Mouse (Mus musculus): ENCODE measurements around the gene H6pd.
"Not testable (repeated sequence)": the region's sequence is repeated elsewhere in the genome, so short reads cannot be mapped to it uniquely, and the experiment has no call there.

Gene H6pd

GRCm38 (mm10) chr4:150008853-150009586 lies at the start of gene H6pd:
Gene H6pd (minus strand): TSS chr4:150009023.
- DNase-seq (ENCODE audit: low spot score) = no peak

- no peak for DNase-seq (ENCODE audit: low spot score)
Observed at GRCm38 (mm10) chr4:150057722-150058121, 48.9 kb upstream of the H6pd start.

DNA sequence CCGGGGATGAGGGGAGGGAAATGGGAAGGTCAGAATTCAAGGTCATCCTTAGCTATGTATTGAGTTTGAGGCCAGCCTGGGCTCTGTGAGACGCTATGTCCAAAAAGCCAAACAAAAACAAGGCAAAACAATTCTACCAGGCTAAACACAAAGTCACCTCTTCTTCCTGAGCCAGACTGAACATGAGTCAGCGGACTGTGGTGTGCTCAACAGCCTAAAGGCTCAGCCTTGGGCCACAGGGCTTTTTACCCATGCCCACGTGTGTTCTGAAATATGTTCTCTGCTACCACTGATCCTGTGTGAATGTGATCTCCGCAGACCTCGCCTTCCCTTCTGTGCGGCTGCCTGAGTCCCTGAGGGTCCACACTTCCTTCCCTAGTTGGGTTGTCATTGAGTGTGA lies 47.3 kb upstream of the H6pd start:
- no peak for DNase-seq (ENCODE audit: low spot score)

GRCm38 (mm10) chr4:150052380-150052779 lies 43.6 kb upstream of the H6pd start:
- DNase-seq (ENCODE audit: low spot score) = no peak

- DNase-seq (ENCODE audit: low spot score) = no peak
Observed at GRCm38 (mm10) chr4:150051514-150051913, 42.7 kb upstream of the H6pd start.

GRCm38 (mm10) chr4:150049564-150050226 lies 40.9 kb upstream of the H6pd start:
- DNase-seq (ENCODE audit: low spot score) = no peak

- DNase-seq (ENCODE audit: low spot score) = no peak
Observed at GRCm38 (mm10) chr4:150049157-150049513, 40.3 kb upstream of the H6pd start.

DNA sequence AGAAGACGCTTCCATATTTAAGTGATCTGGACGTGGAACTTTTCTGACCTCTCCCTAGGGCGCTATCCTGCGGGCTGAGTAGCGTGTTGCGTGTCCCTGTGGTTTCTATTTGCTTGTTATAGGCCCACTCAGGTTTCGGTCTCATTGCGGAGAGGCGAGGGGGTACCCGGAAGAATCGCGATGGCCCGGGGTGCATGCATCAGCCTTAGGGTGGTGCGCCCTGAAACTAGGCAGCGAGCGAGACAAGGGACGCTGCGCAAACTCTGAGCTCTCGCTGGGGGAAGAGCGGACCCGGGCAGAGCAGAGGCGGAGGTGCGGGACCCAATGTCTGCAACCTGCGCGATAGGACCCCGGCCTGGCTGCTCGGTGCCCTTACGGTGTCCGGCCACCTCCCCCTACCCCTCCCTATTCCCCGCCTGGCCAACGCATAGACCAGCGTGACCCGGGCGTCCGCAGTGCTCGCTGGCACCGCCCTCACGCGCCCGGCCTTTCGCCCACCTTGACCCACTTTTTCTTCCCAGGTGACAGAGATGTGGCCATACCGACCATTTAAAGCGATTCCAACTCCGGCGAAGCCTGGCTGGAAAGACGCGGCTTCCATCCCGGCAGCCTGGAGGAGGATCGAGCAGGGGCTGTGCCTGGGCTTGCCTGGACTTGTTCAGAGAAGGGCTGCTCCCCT lies 39.8 kb upstream of the H6pd start:
- DNase-seq (ENCODE audit: low spot score) = no peak

DNA sequence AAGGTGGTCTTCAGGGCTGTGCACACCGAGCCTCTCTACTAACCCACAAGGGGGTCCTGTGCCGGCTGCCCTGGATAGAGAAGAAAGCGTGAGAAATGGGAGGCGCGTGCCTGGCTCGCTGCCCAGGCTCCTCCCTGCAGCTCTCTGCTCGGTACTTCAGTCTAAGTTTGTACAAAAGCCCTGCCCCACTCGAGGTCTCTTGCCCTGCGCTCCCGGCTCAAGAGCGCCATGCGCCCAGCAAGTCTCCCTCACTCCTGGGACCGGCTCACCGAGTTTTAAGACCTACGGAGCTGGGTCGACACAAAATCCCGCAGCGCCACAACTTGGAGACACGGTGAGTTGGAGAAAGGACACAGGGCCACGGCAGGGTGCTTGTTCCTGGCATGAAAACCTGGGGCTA lies 39.2 kb upstream of the H6pd start:
- DNase-seq (ENCODE audit: low spot score) = no peak

DNA sequence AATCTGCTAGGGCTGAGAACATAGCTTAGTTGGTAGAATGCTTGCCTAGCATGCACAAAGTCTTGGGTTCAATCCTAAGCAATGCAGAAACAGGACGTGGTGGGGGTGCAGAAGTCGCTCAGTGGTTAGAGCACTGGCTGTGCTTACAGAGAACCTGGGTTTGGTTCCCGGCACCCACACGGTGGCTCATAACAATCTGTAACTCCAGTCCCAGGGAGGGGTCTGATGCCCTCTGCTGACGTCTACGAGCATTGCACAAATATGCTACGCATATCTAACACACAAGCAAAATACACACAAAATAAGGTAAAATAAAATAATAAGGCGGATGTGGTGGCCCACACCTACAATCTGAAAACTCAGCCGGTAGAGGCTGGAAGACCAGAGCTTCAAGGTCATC lies 34.8 kb upstream of the H6pd start:
- no peak for DNase-seq (ENCODE audit: low spot score)

DNA sequence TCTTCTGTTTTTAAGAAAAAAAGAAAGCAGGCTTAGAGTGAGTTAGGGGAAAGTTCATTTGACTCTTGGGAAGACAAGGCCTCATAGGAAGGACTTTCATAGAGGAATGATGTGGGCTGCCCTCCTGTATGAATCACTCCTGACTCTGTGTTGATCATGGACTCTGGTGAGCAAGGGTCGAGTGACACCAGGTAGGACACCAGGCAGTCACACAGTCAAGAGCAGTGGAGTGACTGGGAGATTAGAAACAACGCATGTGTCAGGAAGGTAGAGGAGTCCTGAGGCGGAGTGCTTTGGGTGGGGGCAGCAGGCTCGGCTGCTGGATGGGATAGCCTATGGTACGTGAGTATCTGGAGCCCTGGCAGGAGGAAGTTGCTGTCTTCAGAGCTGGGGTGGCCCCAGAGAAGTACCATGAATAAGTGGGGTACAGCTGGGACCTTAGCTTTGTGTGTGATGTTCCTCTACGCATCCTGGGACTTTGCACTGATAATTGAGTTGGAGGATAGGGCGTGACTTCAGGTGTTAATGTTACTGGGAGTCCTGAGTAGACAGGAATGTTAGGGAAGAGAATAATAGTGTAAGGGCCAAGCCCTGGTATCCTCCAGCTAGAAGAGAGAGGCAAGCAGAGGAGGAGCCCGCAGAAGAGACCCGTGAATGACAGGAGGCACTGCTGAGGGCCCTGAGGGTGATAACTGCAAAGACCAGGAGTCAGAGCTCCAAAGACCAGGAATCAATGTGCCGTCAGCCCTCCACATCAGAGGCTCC lies 32.7 kb upstream of the H6pd start:
- DNase-seq (ENCODE audit: low spot score) = no peak

DNA sequence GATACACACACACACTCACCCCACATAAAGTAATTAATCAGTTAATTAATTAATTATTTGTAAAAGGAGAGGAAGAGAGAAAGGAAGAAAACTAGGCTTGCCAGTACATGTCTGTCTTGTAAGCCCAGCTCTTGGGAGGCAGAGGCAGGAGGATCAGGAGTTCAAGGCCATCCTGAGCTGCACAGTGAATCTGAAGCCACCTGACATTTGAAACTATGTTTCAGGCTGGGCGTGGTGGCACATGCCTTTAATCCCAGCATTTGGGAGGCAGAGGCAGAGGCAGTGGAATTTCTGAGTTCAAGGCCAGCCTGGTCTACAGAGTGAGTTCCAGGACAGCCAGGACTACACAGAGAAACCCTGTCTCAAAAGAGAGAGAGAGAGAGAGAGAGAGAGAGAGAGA lies 32.0 kb upstream of the H6pd start:
- not testable (repeated sequence) for DNase-seq (ENCODE audit: low spot score)

- no peak for DNase-seq (ENCODE audit: low spot score)
Observed at GRCm38 (mm10) chr4:150040003-150040581, 31.3 kb upstream of the H6pd start.

DNA sequence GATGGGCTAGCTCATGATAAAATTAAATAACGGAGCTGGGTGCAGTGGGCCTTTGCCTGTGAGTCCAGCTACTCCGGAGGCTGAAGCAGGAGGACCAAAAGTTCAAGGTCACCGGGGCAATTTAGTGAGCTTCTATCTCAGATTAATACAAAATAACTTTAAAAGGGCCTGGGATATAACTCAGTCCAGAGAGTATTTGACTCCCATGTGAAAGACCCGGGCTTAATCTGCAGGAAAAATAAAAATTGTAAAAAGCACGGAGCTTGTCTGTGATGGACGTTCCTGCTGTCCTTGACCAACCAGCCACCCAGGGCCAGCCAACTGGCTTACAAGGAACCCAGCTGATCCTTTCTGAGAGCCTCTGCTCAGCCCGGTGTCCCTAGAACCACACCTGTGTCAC lies 29.7 kb upstream of the H6pd start:
- no peak for DNase-seq (ENCODE audit: low spot score)

DNA sequence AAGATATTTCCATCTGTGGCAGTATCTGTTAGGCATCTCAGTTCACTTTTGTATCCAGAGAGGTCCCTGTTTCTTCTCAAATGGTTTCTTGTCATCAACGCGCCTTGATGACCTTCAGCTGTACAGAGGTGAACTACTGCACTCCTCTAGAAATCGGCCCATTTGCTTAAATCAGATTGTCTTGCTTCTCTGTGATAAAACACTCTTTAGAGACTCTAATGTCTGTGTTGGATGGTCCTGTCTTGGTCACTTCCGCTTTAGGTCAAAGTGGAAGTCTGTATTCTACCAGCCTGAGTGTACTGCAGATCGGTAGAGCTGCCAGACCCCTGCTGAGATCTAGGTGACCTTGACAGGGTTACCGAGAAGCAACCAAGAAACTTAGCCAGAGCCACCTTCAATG lies 27.3 kb upstream of the H6pd start:
- DNase-seq (ENCODE audit: low spot score) = no peak

DNA sequence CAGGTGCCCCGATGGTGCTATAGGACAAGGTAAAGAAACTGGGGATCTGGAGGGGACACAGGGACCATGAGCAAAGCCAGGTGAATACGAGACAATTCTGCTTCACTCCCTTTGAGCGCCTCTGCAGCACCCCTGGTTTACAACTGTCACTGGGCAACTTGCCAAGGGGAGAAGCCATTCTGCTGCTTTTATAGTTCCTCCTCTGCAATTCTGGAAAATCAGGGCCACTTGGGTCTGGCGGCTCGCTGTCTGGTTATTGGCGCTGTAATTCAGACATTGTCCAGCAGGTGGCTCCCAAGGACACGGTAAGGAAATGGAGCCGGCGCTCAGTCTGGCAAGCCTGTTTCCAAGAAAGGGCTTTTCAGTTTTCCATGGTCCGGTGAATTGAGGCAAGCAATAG lies 26.5 kb upstream of the H6pd start:
- peak; percentile 83 for DNase-seq (ENCODE audit: low spot score)

DNA sequence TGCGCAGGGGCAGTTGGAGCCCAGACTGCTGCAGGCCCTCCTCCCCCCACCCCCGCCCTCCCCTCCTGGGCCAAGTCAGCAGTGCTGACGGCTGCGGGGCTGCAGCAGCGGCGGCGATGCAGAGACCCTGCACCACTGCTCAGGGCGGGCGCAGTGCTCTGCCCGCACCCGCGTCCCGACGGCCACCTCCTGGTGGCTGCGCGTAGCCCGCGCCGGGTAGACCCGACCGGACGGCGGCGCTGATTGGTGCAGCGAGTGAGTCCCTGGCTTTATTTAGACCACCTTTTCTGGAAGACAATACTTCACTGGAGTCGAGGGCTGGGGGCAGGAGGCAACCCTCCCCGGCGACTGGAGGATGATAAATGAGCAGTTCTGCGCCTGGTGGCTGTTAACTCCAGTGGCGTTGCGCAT lies 24.4 kb upstream of the H6pd start:
- DNase-seq (ENCODE audit: low spot score) = no peak

GRCm38 (mm10) chr4:150031234-150031890 lies 22.5 kb upstream of the H6pd start:
- no peak for DNase-seq (ENCODE audit: low spot score)

- DNase-seq (ENCODE audit: low spot score) = no peak
Observed at GRCm38 (mm10) chr4:150030449-150031233, 21.8 kb upstream of the H6pd start.

GRCm38 (mm10) chr4:150029885-150030284 lies 21.1 kb upstream of the H6pd start:
- no peak for DNase-seq (ENCODE audit: low spot score)

DNA sequence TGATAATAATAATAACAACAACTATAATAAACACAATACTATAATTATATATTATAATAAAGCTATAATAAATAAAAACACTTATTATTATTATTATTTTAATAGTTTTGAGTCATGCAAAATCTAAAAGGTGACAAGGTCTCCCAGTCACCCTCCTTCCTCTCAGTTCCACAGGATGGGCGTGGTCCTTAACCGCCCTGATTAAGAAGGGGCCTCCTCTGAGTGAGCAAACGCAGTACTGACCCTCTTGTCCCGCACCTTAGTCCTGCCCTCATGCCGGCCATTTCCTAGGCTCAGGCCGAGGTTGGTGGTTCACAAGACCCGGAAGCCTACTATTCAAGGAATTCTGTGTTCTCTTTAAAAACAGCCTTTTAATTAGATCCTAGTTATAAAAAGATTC lies 14.7 kb upstream of the H6pd start:
- DNase-seq (ENCODE audit: low spot score) = no peak

All from MN1 (cell line).